Mouse (Mus musculus): ENCODE data around the gene Camp. TPM values are rescaled to one million over a fixed set of nuclear protein-coding genes. Genes with fewer than 3 reads are reported as not detected.

Gene Camp
- polyA plus RNA-seq (2012; ENCODE audit: insufficient read depth, insufficient read length, low replicate concordance, missing spikeins), result not detected in 2 replicates

- H3K4me1 ChIP-seq (ENCODE audit: control insufficient read depth, insufficient read depth, low read length), result no peaks in the 10 kb centered on the region
- H3K27ac ChIP-seq (ENCODE audit: insufficient read depth, low read depth, low read length), result no peak within 1 kb of the TSS
- no peak within 1 kb of the TSS for H3K4me3 ChIP-seq (ENCODE audit: insufficient read depth, low read depth, low read length)
- TF ChIP-seq POLR2A (IDR thresholded peaks at IDR 0.05; ENCODE audit: insufficient read depth, low read depth, low read length) (no peak), CTCF (IDR thresholded peaks at IDR 0.05; ENCODE audit: insufficient read depth, low read depth, low read length) (no peak)
- WGBS, result 35% methylated on average over 6 of the region's 6 CpGs
Observed at GRCm38 (mm10) chr9:109849312-109849758, at the start of gene Camp. TSS of gene Camp (minus strand) at chr9:109849617.

- TF ChIP-seq POLR2A (IDR thresholded peaks at IDR 0.05; ENCODE audit: insufficient read depth, low read depth, low read length) (no peak), CTCF (IDR thresholded peaks at IDR 0.05; ENCODE audit: insufficient read depth, low read depth, low read length) (no peak)
- Histone ChIP-seq H3K4me3 (ENCODE audit: insufficient read depth, low read depth, low read length) (no peak overlapping the region), H3K4me1 (ENCODE audit: control insufficient read depth, insufficient read depth, low read length) (peaks cover 23% of the 10 kb centered on the region), H3K27ac (ENCODE audit: insufficient read depth, low read depth, low read length) (no peak overlapping the region)
- WGBS, result 74% methylated on average over 2 of the region's 2 CpGs
Observed at GRCm38 (mm10) chr9:109898027-109898426, 48.6 kb upstream of the Camp start.

GRCm38 (mm10) chr9:109896253-109897150, 47.1 kb upstream of the Camp start:
- no peak overlapping the region for H3K4me3 ChIP-seq (ENCODE audit: insufficient read depth, low read depth, low read length)
- WGBS, result 89% methylated on average over 8 of the region's 8 CpGs
- TF ChIP-seq POLR2A (IDR thresholded peaks at IDR 0.05; ENCODE audit: insufficient read depth, low read depth, low read length) (no peak), CTCF (IDR thresholded peaks at IDR 0.05; ENCODE audit: insufficient read depth, low read depth, low read length) (no peak)
- peaks cover 15% of the 10 kb centered on the region for H3K4me1 ChIP-seq (ENCODE audit: control insufficient read depth, insufficient read depth, low read length)
- H3K27ac ChIP-seq (ENCODE audit: insufficient read depth, low read depth, low read length), result no peak overlapping the region

DNA sequence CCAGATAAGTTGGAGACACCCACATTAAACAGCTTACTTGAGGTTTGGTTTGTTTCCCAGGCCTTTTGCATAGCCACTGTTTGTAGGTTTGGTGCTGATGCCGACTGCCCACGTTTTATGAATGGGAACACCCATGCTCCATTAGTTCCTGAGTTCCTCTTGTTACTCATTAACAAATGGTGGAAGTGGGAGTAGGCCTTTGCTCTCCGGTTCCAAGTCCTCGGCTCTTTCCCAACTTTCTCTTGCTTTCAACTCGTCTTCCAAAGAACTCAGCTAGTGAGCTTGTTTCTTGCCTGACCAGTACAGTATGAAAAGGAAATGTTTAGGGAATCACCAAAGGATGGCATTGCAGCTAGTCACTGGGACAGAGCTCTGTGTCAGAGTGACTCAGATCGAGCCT, 46.2 kb upstream of the Camp start:
- WGBS, result 63% methylated on average over 6 of the region's 6 CpGs
- Histone ChIP-seq H3K4me3 (ENCODE audit: insufficient read depth, low read depth, low read length) (no peak overlapping the region), H3K27ac (ENCODE audit: insufficient read depth, low read depth, low read length) (no peak overlapping the region), H3K4me1 (ENCODE audit: control insufficient read depth, insufficient read depth, low read length) (peaks cover 13% of the 10 kb centered on the region)
- TF ChIP-seq CTCF (IDR thresholded peaks at IDR 0.05; ENCODE audit: insufficient read depth, low read depth, low read length), result no peak
- no peak for TF ChIP-seq POLR2A (IDR thresholded peaks at IDR 0.05; ENCODE audit: insufficient read depth, low read depth, low read length)

DNA sequence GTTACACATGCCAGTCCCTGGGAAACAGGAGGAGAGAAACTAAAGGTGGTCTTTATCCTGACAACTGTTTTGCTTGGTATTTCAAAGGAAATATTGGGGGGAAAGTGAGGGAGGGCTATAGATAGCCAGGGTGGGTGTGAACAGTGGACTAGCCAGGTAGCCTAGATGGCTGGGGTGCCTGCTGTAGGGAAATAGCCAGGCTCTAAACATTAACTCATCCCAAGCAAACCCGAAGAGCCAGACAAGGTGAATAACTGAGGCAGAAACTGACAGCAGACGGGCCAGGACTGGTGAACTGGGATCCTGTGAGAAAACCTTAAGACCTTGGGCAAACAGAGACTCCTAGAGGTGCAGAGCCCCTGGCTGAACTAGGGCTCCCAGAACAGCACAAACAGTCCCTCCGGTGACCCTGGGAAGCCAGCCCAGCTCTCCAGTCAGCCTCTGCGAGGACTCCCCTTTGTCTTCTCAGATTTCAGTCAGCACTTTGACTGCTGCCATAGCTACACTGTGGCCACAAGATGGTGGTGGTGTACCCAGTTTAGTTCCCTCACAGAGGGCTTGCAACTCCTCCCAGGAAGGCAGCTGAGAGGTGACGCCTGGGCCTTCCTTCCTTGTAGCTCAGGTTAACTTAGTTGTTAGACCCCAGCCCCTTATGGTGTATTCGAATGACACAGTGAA, 45.1 kb upstream of the Camp start:
- TF ChIP-seq CTCF (IDR thresholded peaks at IDR 0.05; ENCODE audit: insufficient read depth, low read depth, low read length) (peak; percentile 53), POLR2A (IDR thresholded peaks at IDR 0.05; ENCODE audit: insufficient read depth, low read depth, low read length) (no peak)
- WGBS, result 34% methylated on average over 6 of the region's 6 CpGs
- Histone ChIP-seq H3K27ac (ENCODE audit: insufficient read depth, low read depth, low read length) (no peak overlapping the region), H3K4me1 (ENCODE audit: control insufficient read depth, insufficient read depth, low read length) (peaks cover 10% of the 10 kb centered on the region), H3K4me3 (ENCODE audit: insufficient read depth, low read depth, low read length) (no peak overlapping the region)

DNA sequence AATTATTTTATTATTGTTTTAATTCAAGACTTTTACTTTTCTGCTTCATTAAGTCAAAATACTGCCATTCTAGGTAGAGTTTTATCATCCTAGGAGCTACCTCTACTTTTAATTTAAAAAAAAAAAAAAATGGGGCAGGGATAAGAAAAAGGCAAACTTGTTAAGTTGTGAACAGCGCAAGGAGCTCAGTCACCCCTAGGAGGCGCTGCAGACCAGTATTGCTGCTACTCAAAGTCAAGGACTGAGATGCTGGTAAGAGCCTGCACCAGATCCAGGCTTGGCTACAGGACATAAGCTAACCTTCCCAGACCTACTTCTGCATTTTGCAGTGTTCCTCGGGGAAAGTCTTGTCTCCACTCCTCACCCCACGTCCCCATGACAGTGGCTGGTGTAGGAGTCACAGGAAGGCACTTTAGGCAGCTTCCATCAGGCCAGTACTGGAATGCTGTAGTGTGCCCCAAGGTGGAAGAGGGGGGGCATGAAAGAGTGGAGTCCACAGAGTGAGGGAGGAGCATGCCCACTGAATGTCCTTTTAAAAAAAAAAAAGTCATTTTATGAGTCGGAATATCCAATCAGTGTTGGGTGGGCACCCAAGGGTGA, 43.3 kb upstream of the Camp start:
- no peak for TF ChIP-seq POLR2A (IDR thresholded peaks at IDR 0.05; ENCODE audit: insufficient read depth, low read depth, low read length)
- no peak for TF ChIP-seq CTCF (IDR thresholded peaks at IDR 0.05; ENCODE audit: insufficient read depth, low read depth, low read length)
- no peak overlapping the region for H3K27ac ChIP-seq (ENCODE audit: insufficient read depth, low read depth, low read length)
- peaks cover 7% of the 10 kb centered on the region for H3K4me1 ChIP-seq (ENCODE audit: control insufficient read depth, insufficient read depth, low read length)
- WGBS, result 62% methylated on average over 5 of the region's 5 CpGs
- H3K4me3 ChIP-seq (ENCODE audit: insufficient read depth, low read depth, low read length), result no peak overlapping the region

DNA sequence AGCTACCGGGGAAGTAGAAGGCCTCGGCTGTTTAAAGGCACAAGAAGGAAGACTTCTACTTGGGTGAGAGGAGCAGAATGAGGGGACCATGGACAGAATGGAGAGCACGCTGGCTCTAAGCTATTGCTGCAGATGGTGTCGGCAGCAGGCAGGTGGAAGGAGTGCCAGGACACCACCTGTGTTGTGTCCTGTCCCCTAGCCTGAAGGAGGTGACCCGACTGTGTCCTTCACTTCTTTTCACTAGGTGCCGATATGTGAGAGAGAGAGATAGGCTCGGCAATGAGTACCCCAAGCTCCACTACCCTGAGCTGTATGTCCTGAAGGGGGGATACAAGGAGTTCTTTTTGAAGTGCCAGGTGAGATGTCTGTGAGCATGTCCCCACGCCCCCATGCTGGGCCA, 42.1 kb upstream of the Camp start:
- Histone ChIP-seq H3K27ac (ENCODE audit: insufficient read depth, low read depth, low read length) (no peak overlapping the region), H3K4me3 (ENCODE audit: insufficient read depth, low read depth, low read length) (no peak overlapping the region), H3K4me1 (ENCODE audit: control insufficient read depth, insufficient read depth, low read length) (peaks cover 3% of the 10 kb centered on the region)
- TF ChIP-seq POLR2A (IDR thresholded peaks at IDR 0.05; ENCODE audit: insufficient read depth, low read depth, low read length), result no peak
- no peak for TF ChIP-seq CTCF (IDR thresholded peaks at IDR 0.05; ENCODE audit: insufficient read depth, low read depth, low read length)
- 90% methylated on average over 8 of the region's 8 CpGs for WGBS

- no peak overlapping the region for H3K27ac ChIP-seq (ENCODE audit: insufficient read depth, low read depth, low read length)
- no peak overlapping the region for H3K4me3 ChIP-seq (ENCODE audit: insufficient read depth, low read depth, low read length)
- H3K4me1 ChIP-seq (ENCODE audit: control insufficient read depth, insufficient read depth, low read length), result no peaks in the 10 kb centered on the region
- 90% methylated on average over 5 of the region's 5 CpGs for WGBS
- no peak for TF ChIP-seq POLR2A (IDR thresholded peaks at IDR 0.05; ENCODE audit: insufficient read depth, low read depth, low read length)
- no peak for TF ChIP-seq CTCF (IDR thresholded peaks at IDR 0.05; ENCODE audit: insufficient read depth, low read depth, low read length)
Observed at GRCm38 (mm10) chr9:109887321-109887720, 37.9 kb upstream of the Camp start.

Measured in olfactory bulb, adult 2 months (tissue).